Mouse (Mus musculus): ENCODE measurements at regions not wholly inside any gene's neighbourhood (a gene's known extent, or its start where the extent isn't known, plus 50 kb on each side); places are given as distances from the start of the nearest gene placed in this dataset.

- Histone ChIP-seq H3K4me3 (ENCODE audit: insufficient read depth, low read length) (no peak overlapping the region), H3K4me1 (ENCODE audit: control insufficient read depth, insufficient read depth, low read length) (no peaks in the 10 kb centered on the region), H3K27ac (ENCODE audit: insufficient read depth, low read depth, low read length) (no peak overlapping the region)
- no peak for TF ChIP-seq POLR2A (IDR thresholded peaks at IDR 0.05; ENCODE audit: borderline replicate concordance, low read depth, low read length)
- TF ChIP-seq CTCF (IDR thresholded peaks at IDR 0.05; ENCODE audit: low read depth, low read length): no peak
Observed at GRCm38 (mm10) chr13:31409123-31409513, 146.8 kb upstream of the Foxq1 start.

GRCm38 (mm10) chr13:31421556-31421955 lies 134.4 kb upstream of the Foxq1 start:
- H3K27ac ChIP-seq (ENCODE audit: insufficient read depth, low read depth, low read length): no peak overlapping the region
- no peak overlapping the region for H3K4me3 ChIP-seq (ENCODE audit: insufficient read depth, low read length)
- TF ChIP-seq CTCF (IDR thresholded peaks at IDR 0.05; ENCODE audit: low read depth, low read length): no peak
- no peak for TF ChIP-seq POLR2A (IDR thresholded peaks at IDR 0.05; ENCODE audit: borderline replicate concordance, low read depth, low read length)
- H3K4me1 ChIP-seq (ENCODE audit: control insufficient read depth, insufficient read depth, low read length): no peaks in the 10 kb centered on the region

- no peaks in the 10 kb centered on the region for H3K4me1 ChIP-seq (ENCODE audit: control insufficient read depth, insufficient read depth, low read length)
- no peak overlapping the region for H3K4me3 ChIP-seq (ENCODE audit: insufficient read depth, low read length)
- TF ChIP-seq CTCF (IDR thresholded peaks at IDR 0.05; ENCODE audit: low read depth, low read length): no peak
- no peak for TF ChIP-seq POLR2A (IDR thresholded peaks at IDR 0.05; ENCODE audit: borderline replicate concordance, low read depth, low read length)
Observed at GRCm38 (mm10) chr13:31423599-31423998, 132.3 kb upstream of the Foxq1 start.

GRCm38 (mm10) chr13:31425825-31426500 lies 130.0 kb upstream of the Foxq1 start:
- TF ChIP-seq CTCF (IDR thresholded peaks at IDR 0.05; ENCODE audit: low read depth, low read length): no peak
- TF ChIP-seq POLR2A (IDR thresholded peaks at IDR 0.05; ENCODE audit: borderline replicate concordance, low read depth, low read length): no peak
- H3K4me3 ChIP-seq (ENCODE audit: insufficient read depth, low read length): no peak overlapping the region
- no peaks in the 10 kb centered on the region for H3K4me1 ChIP-seq (ENCODE audit: control insufficient read depth, insufficient read depth, low read length)
- H3K27ac ChIP-seq (ENCODE audit: insufficient read depth, low read depth, low read length): no peak overlapping the region

More at GRCm38 (mm10) chr13:31423599-31423998, 132.3 kb upstream of the Foxq1 start:
- H3K27ac ChIP-seq (ENCODE audit: insufficient read depth, low read depth, low read length): no peak overlapping the region

- Histone ChIP-seq H3K4me3 (ENCODE audit: insufficient read depth, low read length) (no peak overlapping the region), H3K27ac (ENCODE audit: insufficient read depth, low read depth, low read length) (no peak overlapping the region), H3K4me1 (ENCODE audit: control insufficient read depth, insufficient read depth, low read length) (no peaks in the 10 kb centered on the region)
- TF ChIP-seq POLR2A (IDR thresholded peaks at IDR 0.05; ENCODE audit: borderline replicate concordance, low read depth, low read length) (no peak), CTCF (IDR thresholded peaks at IDR 0.05; ENCODE audit: low read depth, low read length) (no peak)
Observed at GRCm38 (mm10) chr13:31436434-31436833, 119.5 kb upstream of the Foxq1 start.

GRCm38 (mm10) chr13:31439761-31440627 lies 115.9 kb upstream of the Foxq1 start:
- Histone ChIP-seq H3K4me1 (ENCODE audit: control insufficient read depth, insufficient read depth, low read length) (no peaks in the 10 kb centered on the region), H3K27ac (ENCODE audit: insufficient read depth, low read depth, low read length) (no peak overlapping the region), H3K4me3 (ENCODE audit: insufficient read depth, low read length) (no peak overlapping the region)
- TF ChIP-seq CTCF (IDR thresholded peaks at IDR 0.05; ENCODE audit: low read depth, low read length) (no peak), POLR2A (IDR thresholded peaks at IDR 0.05; ENCODE audit: borderline replicate concordance, low read depth, low read length) (no peak)

- no peak overlapping the region for H3K4me3 ChIP-seq (ENCODE audit: insufficient read depth, low read length)
- H3K4me1 ChIP-seq (ENCODE audit: control insufficient read depth, insufficient read depth, low read length): no peaks in the 10 kb centered on the region
- TF ChIP-seq POLR2A (IDR thresholded peaks at IDR 0.05; ENCODE audit: borderline replicate concordance, low read depth, low read length) (no peak), CTCF (IDR thresholded peaks at IDR 0.05; ENCODE audit: low read depth, low read length) (no peak)
- no peak overlapping the region for H3K27ac ChIP-seq (ENCODE audit: insufficient read depth, low read depth, low read length)
Observed at GRCm38 (mm10) chr13:31458883-31459282, 97.1 kb upstream of the Foxq1 start.

- TF ChIP-seq POLR2A (IDR thresholded peaks at IDR 0.05; ENCODE audit: borderline replicate concordance, low read depth, low read length) (no peak), CTCF (IDR thresholded peaks at IDR 0.05; ENCODE audit: low read depth, low read length) (no peak)
- no peak overlapping the region for H3K4me3 ChIP-seq (ENCODE audit: insufficient read depth, low read length)
- H3K27ac ChIP-seq (ENCODE audit: insufficient read depth, low read depth, low read length): no peak overlapping the region
- no peaks in the 10 kb centered on the region for H3K4me1 ChIP-seq (ENCODE audit: control insufficient read depth, insufficient read depth, low read length)
Observed at GRCm38 (mm10) chr13:31465141-31465540, 90.8 kb upstream of the Foxq1 start.

GRCm38 (mm10) chr13:31465711-31466110 lies 90.2 kb upstream of the Foxq1 start:
- TF ChIP-seq POLR2A (IDR thresholded peaks at IDR 0.05; ENCODE audit: borderline replicate concordance, low read depth, low read length): no peak
- TF ChIP-seq CTCF (IDR thresholded peaks at IDR 0.05; ENCODE audit: low read depth, low read length): no peak
- Histone ChIP-seq H3K4me3 (ENCODE audit: insufficient read depth, low read length) (no peak overlapping the region), H3K27ac (ENCODE audit: insufficient read depth, low read depth, low read length) (no peak overlapping the region), H3K4me1 (ENCODE audit: control insufficient read depth, insufficient read depth, low read length) (no peaks in the 10 kb centered on the region)

GRCm38 (mm10) chr13:31468131-31468530 lies 87.8 kb upstream of the Foxq1 start:
- Histone ChIP-seq H3K4me1 (ENCODE audit: control insufficient read depth, insufficient read depth, low read length) (no peaks in the 10 kb centered on the region), H3K27ac (ENCODE audit: insufficient read depth, low read depth, low read length) (no peak overlapping the region), H3K4me3 (ENCODE audit: insufficient read depth, low read length) (no peak overlapping the region)
- TF ChIP-seq POLR2A (IDR thresholded peaks at IDR 0.05; ENCODE audit: borderline replicate concordance, low read depth, low read length): no peak
- TF ChIP-seq CTCF (IDR thresholded peaks at IDR 0.05; ENCODE audit: low read depth, low read length): no peak

All from bone marrow macrophage, adult 2 months (primary cell).